Mouse (Mus musculus) stomach, postnatal 0 days (tissue): ENCODE measurements around the gene Ank2. TPM values are rescaled to one million over a fixed set of nuclear protein-coding genes. Genes with fewer than 3 reads are reported as not detected.
A peak's percentile ranks its signal among the peaks of the same experiment; 100 is the strongest.

ENCODE experiments used
- ATAC-seq: fragments of 200-750 bp; cut with Nextera tagmentation; 2 replicates; pipeline ENCODE4 v1.8.0; 2017; ENCODE audit not compliant: low FRiP score, low TSS enrichment
- DNase-seq: peaks from one replicate; pipeline ENCODE4 v3.0.0-alpha.2; 2016; ENCODE audit warnings: low spot score
- H3K27ac ChIP-seq: fragments of 300-500 bp; sonication (generic); replicated peaks from 2 replicates; pipeline ENCODE4 v1.5.1; 2014; ENCODE audit warnings: mild to moderate bottlenecking, control low read depth
- H3K27me3 ChIP-seq: fragments of 300-500 bp; sonication (generic); 2 replicates; pipeline ENCODE4 v1.6.1; 2014; ENCODE audit warnings: low read length; ENCODE audit not compliant: control insufficient read depth, insufficient read depth
- H3K36me3 ChIP-seq: fragments of 300-500 bp; sonication (generic); 2 replicates; pipeline ENCODE4 v1.6.1; 2014; ENCODE audit warnings: low read length, mixed read lengths; ENCODE audit not compliant: control insufficient read depth, insufficient read depth
- H3K4me1 ChIP-seq: fragments of 300-500 bp; sonication (generic); replicated peaks from 2 replicates; pipeline ENCODE4 v1.6.1; 2014; ENCODE audit warnings: antibody characterized with exemption; ENCODE audit not compliant: control insufficient read depth, insufficient read depth
- H3K4me2 ChIP-seq: fragments of 300-500 bp; sonication (generic); replicated peaks from 2 replicates; pipeline ENCODE4 v1.6.1; 2014; ENCODE audit warnings: low read depth, mild to moderate bottlenecking, control low read depth, moderate library complexity
- H3K4me3 ChIP-seq: fragments of 300-500 bp; sonication (generic); 2 replicates; pipeline ENCODE4 v1.5.1; 2014; ENCODE audit warnings: low read depth, low read length, control low read depth
- H3K9ac ChIP-seq: fragments of 300-500 bp; sonication (generic); 2 replicates; pipeline ENCODE4 v1.6.1; 2014; ENCODE audit warnings: mild to moderate bottlenecking, low read length, control low read depth, mixed read lengths
- H3K9me3 ChIP-seq: fragments of 300-500 bp; sonication (generic); 2 replicates; pipeline ENCODE4 v1.6.1; 2016; ENCODE audit warnings: low read length; ENCODE audit not compliant: control insufficient read depth
- CTCF ChIP-seq: IDR thresholded peaks from 2 replicates; pipeline ENCODE4 v1.5.1; 2016; ENCODE audit warnings: antibody characterized with exemption, low read depth, mild to moderate bottlenecking, moderate library complexity
- EP300 ChIP-seq: optimal IDR thresholded peaks from 2 replicates; pipeline ENCODE3; 2016; ENCODE audit warnings: antibody characterized with exemption
- WGBS: fragments of 180-500 bp; shearing (Covaris S2); extraction: QIAGEN DNeasy Blood & Tissue Kit; methylation state at CpG from one replicate; pipeline ENCODE4 v1.1.7; 2014; 5-methylcytosine and 5-hydroxymethylcytosine counted together
- polyA plus RNA-seq: library from polyadenylated mRNA; unstranded; fragments of >200 nt; fragmentation: Nextera tagmentation; extraction: Ambion mirVana; gene quantifications from 2 replicates; pipeline ENCODE4 v1.2.1, GENCODE M21; 2015

Ank2 gene
- polyA plus RNA-seq, 1 experiment from 2014 or later, result 12.3 TPM

- peak; percentile 20 for DNase-seq
- Histone ChIP-seq H3K9me3 (no peaks in the 10 kb centered on the region), H3K9ac (no peak overlapping the region), H3K27me3 (no peaks in the 10 kb centered on the region), H3K4me2 (no peak overlapping the region), H3K4me3 (no peak overlapping the region), H3K27ac (no peak overlapping the region), H3K4me1 (no peaks in the 10 kb centered on the region), H3K36me3 (no peaks in the 10 kb centered on the region)
- TF ChIP-seq EP300 (no peak), CTCF (no peak)
- ATAC-seq, result no peak
- 51% methylated on average over 11 of the region's 11 CpGs for WGBS
Measured at GRCm38 (mm10) chr3:127460891-127461437, 38.2 kb downstream of the Ank2 start.

- H3K4me3 ChIP-seq, result no peak overlapping the region
- 39% methylated on average over 3 of the region's 3 CpGs for WGBS
- no peak for ATAC-seq
- DNase-seq, result no peak
- no peaks in the 10 kb centered on the region for H3K9me3 ChIP-seq
- H3K36me3 ChIP-seq, result no peaks in the 10 kb centered on the region
- no peaks in the 10 kb centered on the region for H3K4me1 ChIP-seq
- H3K27me3 ChIP-seq, result no peaks in the 10 kb centered on the region
- no peak overlapping the region for H3K9ac ChIP-seq
- H3K4me2 ChIP-seq, result no peak overlapping the region
- TF ChIP-seq CTCF (no peak), EP300 (no peak)
- H3K27ac ChIP-seq, result no peak overlapping the region
Measured at GRCm38 (mm10) chr3:127459858-127460257, 39.3 kb downstream of the Ank2 start.

GRCm38 (mm10) chr3:127458925-127459324 is 40.2 kb downstream of the Ank2 start:
- Histone ChIP-seq H3K27me3 (no peaks in the 10 kb centered on the region), H3K36me3 (no peaks in the 10 kb centered on the region), H3K9me3 (no peaks in the 10 kb centered on the region), H3K4me1 (no peaks in the 10 kb centered on the region), H3K27ac (no peak overlapping the region), H3K4me3 (no peak overlapping the region), H3K9ac (no peak overlapping the region), H3K4me2 (no peak overlapping the region)
- ATAC-seq (no peak), DNase-seq (no peak)
- TF ChIP-seq CTCF, result no peak
- no peak for TF ChIP-seq EP300
- 30% methylated on average over 11 of the region's 11 CpGs for WGBS

GRCm38 (mm10) chr3:127458420-127458798 is 40.7 kb downstream of the Ank2 start:
- no peak for TF ChIP-seq CTCF
- no peak for TF ChIP-seq EP300
- H3K9ac ChIP-seq, result no peak overlapping the region
- DNase-seq (no peak), ATAC-seq (no peak)
- no peaks in the 10 kb centered on the region for H3K36me3 ChIP-seq
- WGBS, result 13% methylated on average over 6 of the region's 6 CpGs
- H3K27ac ChIP-seq, result no peak overlapping the region
- H3K4me2 ChIP-seq, result no peak overlapping the region
- H3K27me3 ChIP-seq, result no peaks in the 10 kb centered on the region
- H3K4me3 ChIP-seq, result no peak overlapping the region
- H3K9me3 ChIP-seq, result no peaks in the 10 kb centered on the region
- H3K4me1 ChIP-seq, result no peaks in the 10 kb centered on the region

- Histone ChIP-seq H3K4me2 (no peak overlapping the region), H3K27me3 (no peaks in the 10 kb centered on the region), H3K4me3 (no peak overlapping the region), H3K9ac (no peak overlapping the region), H3K36me3 (no peaks in the 10 kb centered on the region), H3K9me3 (no peaks in the 10 kb centered on the region), H3K4me1 (no peaks in the 10 kb centered on the region), H3K27ac (no peak overlapping the region)
- DNase-seq, result no peak
- no peak for ATAC-seq
- WGBS, result 26% methylated on average over 5 of the region's 5 CpGs
- no peak for TF ChIP-seq EP300
- TF ChIP-seq CTCF, result peak; percentile 26
Measured at GRCm38 (mm10) chr3:127457761-127458419, 41.3 kb downstream of the Ank2 start.

GRCm38 (mm10) chr3:127453738-127454137 is 45.4 kb downstream of the Ank2 start:
- H3K27ac ChIP-seq, result no peak overlapping the region
- peak; percentile 63 for TF ChIP-seq CTCF
- no peak for TF ChIP-seq EP300
- no peaks in the 10 kb centered on the region for H3K9me3 ChIP-seq
- no peak for DNase-seq
- no peaks in the 10 kb centered on the region for H3K27me3 ChIP-seq
- H3K9ac ChIP-seq, result no peak overlapping the region
- no peaks in the 10 kb centered on the region for H3K36me3 ChIP-seq
- 71% methylated on average over 4 of the region's 4 CpGs for WGBS
- H3K4me1 ChIP-seq, result no peaks in the 10 kb centered on the region
- H3K4me2 ChIP-seq, result no peak overlapping the region
- H3K4me3 ChIP-seq, result no peak overlapping the region
- ATAC-seq, result no peak
